Mouse (Mus musculus) urinary bladder, adult 18-20 months (tissue): Measurements from ENCODE around the gene Fgfr1op.

Experiments
- DNase-seq, 2 experiments: peaks; one replicate each; pipeline ENCODE4 v3.0.0; 2022; ENCODE audit warnings: low spot score in 2 of 2, mixed read lengths in 2 of 2

The Fgfr1op gene

DNA sequence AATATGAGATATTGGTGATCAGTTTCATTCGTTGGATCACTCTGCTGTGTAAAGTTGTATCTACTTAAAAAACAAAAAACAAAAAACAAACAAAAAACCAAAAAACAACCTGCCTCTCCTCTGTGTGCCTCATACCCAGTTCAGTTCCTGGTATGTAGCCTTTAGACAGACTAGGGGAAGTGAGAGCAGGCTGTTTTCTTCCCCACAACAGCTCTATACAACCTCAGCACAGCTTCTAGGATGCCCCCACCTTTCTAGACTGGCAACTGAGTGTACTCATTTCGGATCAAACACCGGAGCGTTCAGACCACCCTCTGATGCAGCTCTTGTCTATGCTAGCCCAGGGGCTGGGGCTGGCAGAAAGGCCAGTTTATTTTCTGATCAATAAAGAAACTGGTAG lies 60.4 kb downstream of the Fgfr1op start:
- DNase-seq = no peak

DNA sequence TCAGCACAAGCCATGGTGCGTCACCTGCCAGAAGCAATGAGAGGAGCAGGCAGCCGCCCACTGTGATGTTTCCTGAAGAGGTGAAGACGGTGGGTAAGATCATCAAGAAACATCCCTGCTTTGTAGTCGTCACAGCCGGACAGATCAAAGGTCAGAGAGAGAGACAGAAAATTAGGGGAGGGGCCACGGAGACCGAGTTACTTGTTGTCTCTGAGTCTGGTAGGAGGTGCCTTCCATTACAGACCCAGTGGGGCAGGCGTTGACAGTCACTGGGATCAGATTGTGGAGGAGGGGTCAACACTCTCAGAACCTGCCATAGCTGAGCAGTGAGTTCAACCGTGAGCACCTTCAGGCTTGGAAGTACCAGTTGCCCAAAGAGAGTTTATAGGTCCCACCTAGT lies 63.3 kb downstream of the Fgfr1op start:
- no peak for DNase-seq

DNA sequence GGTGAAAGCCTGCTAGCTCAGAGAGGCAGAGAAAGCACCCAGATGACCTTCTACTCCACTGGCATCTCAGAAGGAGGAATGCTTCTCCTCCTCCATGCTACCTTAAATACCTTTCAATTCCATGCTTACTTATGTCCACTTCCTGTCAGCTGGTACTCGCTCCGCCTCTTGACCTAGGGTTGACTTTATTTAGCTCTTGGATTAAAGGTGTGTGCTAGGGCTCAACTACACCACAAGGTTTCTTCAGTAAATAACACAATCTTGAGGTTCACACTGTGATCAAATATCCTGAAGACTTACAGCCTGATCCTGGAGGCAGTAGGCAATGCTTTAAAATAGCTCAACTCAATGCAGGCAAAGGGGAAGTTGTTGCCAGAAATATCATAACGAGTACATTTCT lies 64.3 kb downstream of the Fgfr1op start:
- DNase-seq = no peak

DNA sequence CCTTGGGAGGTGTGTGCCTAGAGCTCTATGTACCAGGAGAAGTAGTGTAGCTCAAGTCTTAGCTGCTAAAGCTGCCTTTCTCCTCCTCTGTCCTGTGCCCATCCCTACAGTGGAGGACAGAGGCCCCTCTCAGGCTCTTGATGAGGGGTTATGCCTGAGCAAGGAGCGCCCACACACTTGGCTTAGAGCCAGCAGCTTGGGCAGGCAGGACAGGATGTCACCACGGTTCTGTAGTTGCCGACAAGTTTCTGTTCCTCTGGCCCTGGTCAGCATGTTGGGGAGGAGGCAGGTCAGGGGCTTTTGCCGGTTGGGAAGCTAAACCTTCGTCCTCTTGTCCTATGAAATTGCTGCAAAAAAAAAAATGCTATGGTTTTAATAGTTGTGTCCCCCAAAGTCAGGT lies 66.8 kb downstream of the Fgfr1op start:
- no peak for DNase-seq

DNA sequence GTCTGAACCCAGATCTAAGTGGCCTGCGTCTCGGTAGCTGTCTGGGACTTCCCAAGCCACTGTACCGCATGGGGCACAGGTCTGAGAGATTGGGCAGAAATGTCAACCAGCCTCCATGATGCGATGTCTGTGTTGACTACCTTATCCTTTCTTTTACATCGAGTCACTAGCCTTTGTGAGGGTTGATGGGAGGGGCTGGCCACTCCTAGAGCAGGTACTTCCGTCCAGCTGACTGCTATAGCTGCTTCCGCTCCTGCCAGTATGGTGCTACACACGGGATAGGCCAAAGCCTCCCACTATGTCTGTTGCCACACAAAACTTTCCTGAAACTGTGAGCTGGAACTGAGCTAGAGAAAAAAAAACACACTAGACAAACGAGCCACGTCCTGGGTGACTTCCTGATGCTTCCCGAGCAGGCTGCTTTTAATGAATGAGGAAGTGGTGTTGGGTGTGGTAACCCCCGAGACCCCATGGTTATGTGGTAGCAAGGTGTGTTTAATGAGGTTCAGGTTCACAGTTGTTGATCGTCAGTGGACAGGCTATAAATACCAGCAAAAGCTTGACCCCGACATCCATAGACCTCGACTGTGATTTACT lies 68.4 kb downstream of the Fgfr1op start:
- no peak for DNase-seq

DNA sequence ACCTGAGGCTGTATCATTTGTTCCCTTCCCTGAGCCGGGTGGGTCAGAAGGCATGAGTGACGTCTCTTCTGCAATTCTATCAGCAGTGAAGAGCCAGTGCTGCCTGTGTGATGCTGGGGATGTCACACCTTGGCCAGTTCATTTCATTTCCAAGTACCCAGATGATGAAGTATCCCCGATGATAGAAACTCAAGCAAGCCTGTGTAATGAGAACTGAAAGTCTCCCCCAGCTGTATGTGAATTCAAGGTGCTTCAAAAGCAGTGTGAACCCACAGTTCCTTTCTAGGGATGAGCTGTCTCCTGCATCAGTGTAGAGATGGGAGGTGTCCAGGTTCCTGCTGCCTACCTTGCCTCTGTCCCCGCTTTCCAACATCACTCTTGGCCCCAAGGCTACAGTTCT lies 69.2 kb downstream of the Fgfr1op start:
- no peak for DNase-seq

DNA sequence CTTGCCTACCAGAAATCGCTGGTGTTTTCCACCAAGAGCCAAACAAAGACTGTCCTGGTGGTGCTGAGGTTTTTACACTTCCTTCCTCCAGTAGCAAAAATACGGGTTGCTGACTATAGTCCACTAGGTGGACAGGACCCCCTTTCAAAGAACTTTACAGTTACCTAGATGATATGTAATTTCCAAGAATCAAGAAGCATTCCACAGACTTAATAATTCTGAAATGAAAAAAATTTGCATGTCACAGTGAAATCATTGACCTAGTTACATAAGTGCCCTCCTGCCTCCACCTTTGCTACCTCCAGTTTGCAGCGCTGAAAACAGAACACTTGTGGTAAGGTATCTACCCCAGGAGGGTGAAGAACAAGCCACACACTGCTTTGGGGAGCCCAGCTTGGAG lies 70.4 kb downstream of the Fgfr1op start, which contains the start of gene Ccr6:
TSS of gene Ccr6 (plus strand) at position 301 of the 400 bp plus-strand sequence.
- no peak for DNase-seq

DNA sequence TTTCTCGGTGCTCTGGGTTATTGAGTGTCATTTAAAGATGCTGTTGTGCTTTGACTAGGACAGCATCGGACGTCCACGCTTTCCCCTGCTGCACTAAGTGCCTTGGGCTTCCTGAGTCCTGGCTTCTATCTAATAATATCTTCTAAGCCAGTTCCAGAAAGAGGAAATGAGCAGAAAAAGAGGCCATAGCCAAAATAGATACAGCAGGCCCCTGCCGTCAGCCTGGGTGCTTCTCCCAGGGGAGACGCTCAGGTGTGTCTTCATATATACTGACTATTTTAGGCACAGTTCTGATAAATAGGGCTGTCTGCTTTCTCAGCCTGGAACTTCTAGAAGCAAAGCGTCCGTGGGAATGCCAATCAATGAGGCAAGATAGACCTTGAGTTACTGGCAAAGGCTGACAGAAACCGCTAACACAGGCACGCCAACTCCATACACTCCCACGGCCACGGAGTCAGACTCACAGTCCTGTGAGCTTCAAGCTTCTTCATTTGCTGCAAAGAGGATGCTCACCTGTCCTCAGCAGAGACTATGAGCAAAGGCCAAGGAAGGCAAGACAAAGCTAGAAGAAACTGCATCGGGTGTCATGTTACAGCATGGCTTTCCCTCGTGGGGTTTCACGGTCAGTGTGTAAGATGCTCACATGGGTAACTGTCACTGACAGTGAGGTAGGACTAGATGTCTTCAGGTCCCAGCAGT lies 72.9 kb downstream of the Fgfr1op start:
- DNase-seq = no peak

DNA sequence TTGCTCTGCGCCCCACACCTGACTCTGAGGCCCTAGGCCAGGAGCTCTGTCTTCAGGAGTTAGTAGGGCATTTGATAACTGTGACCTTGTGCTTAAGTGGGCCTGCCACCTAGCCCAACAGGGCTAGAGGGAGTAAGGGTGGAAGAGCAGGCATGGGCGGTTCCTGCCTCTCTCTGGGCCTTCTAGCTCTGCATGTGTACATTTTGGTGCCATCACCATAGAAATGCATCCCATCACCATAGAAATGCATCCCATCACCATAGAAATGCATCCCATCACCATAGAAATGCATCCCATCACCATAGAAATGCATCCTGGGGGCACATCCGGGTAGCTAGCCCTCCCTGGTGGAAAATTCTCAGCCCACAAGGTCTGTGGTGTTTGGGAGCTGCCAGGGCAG lies 74.3 kb downstream of the Fgfr1op start:
- no peak for DNase-seq

DNA sequence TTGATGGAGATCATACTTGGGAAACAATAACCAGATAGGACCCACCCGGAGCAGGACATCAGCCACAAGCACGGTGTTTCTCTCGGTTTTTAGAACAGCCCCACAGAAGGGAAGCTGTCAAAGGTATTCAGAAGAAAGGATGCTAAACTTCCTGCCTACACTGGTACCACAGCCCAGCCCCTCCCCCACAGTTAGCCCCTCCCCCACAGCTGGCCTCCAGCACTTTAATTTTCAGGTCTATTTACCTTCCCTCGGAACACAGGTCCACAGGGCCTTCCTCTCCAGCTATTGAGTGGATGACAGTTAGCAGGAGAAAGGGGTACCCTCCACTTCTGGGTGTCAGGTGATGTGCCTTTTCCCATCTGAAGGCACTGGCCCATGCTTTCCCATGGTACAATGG lies 75.2 kb downstream of the Fgfr1op start:
- DNase-seq = no peak

DNA sequence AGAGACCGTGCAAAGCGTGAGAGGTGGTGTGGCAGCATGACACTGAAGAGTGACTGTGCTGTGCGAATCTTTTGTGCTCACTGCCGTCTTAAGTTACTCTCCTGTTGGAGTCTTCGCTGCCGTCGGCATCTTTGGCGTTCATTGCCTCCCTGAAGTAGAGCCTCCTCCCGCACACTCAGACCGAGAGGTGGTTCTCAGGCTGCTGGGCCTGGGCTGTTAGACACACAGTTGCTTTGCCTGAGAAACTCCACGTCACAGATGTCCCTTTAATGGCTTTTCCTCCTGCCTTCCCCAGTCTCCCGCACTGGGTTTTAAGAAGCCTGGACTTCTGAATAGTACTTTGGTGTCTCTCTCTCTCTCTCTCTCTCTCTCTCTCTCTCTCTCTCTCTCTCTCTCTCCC lies 76.3 kb downstream of the Fgfr1op start:
- DNase-seq = no peak

DNA sequence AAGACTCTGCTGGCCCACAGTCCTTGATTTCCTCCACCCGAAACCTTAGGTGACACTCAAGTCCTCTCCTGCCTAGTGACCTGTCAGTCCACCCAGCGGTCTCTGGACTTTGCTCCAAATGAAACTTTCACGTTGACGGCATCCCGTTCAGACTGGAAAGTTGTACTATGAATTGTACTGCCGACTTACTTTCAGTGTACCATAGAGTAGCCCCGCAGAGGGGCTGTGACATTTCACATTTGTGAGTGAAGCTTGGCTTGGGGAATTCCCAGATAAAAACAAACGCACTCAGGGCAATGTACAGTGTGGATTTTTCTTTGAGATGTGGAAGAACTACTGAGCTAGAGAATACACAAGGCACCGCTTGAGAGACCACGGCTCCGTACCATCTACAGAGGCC lies 76.9 kb downstream of the Fgfr1op start:
- DNase-seq = no peak

DNA sequence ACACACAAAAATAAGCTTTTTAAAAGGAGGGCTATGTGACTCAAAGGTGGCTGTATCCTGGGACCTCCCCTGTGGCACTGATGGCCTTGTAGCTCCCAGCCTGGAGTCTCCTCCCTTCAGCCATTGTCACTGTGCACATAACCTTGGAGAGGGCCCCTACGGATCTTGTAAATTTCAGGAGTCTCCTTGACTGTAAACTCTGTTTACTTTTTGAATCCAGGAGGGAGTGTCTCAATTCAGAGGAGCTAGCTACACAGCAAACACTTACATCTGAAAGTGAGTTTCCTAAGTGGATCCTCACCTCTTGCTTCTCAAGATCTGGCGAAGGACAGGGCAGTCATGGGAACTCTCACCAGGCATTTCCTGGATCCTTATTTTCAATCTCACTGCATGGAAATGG lies 78.8 kb downstream of the Fgfr1op start:
- no peak for DNase-seq

DNA sequence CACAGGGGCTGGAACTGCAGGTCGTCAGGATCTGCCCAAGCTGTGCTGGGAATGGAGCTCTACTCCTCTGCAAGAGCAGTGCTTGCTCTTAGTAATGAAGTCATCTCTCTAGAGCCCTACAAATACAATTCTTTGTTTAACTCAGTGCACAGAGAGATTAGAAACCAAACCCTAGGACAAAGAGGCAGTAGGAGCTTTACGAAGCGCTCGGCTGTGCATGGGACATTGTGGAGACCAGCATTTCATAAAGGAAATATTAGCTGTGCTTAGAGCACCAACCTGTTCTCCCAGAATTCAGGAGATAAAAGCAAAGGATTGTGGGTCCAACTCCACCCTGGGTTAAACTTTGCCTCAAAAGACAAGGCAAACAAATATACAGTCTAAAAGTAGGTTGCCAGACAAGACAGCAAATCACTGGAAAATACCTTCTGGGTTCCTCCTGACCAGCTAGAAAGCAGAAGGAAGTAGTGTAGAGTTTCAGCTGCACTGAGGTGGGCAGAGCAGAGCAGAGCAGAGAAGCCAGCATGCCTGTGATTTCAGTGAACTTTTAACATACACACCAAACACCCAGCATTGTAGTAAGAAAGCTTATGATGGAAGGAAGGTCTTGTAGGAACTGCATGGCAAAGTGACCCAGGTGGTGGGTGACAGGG lies 80.9 kb downstream of the Fgfr1op start:
- peak; percentile 19 for DNase-seq
